Mouse (Mus musculus): ENCODE measurements around the gene Zfp882.

- TF ChIP-seq TCF3 (IDR thresholded peaks at IDR 0.05; ENCODE audit: insufficient read length, low read depth), result no peak
- TF ChIP-seq POLR2AphosphoS2 (IDR thresholded peaks at IDR 0.05; ENCODE audit: insufficient read length, low read depth), result no peak
- no peak for TF ChIP-seq POLR2A (IDR thresholded peaks at IDR 0.05; ENCODE audit: insufficient read length, low read depth)
- no peak for TF ChIP-seq MYOD1 (IDR thresholded peaks at IDR 0.05; ENCODE audit: control insufficient read depth in 1 of 3, insufficient read length in 2 of 3, low read depth in 2 of 3)
- no peak for TF ChIP-seq SRF (IDR thresholded peaks at IDR 0.05; ENCODE audit: control insufficient read depth, insufficient read length, low read depth)
- no peak for TF ChIP-seq CEBPB (IDR thresholded peaks at IDR 0.05; ENCODE audit: insufficient read depth, poor library complexity, severe bottlenecking)
- no peak for TF ChIP-seq TCF12 (IDR thresholded peaks at IDR 0.05; ENCODE audit: insufficient read depth, poor library complexity, severe bottlenecking)
- no peak for TF ChIP-seq MAX (IDR thresholded peaks at IDR 0.05; ENCODE audit: low read depth)
- no peak for TF ChIP-seq E2F4 (IDR thresholded peaks at IDR 0.05; ENCODE audit: insufficient read depth)
- no peak for TF ChIP-seq USF1 (IDR thresholded peaks at IDR 0.05; ENCODE audit: low read depth)
- no peak for TF ChIP-seq REST (IDR thresholded peaks at IDR 0.05; ENCODE audit: insufficient read depth, insufficient read length)
- TF ChIP-seq MYOG (IDR thresholded peaks at IDR 0.05; ENCODE audit: control insufficient read depth in 1 of 3, insufficient read depth in 1 of 3, insufficient read length in 2 of 3, low read depth in 2 of 3), result no peak
These were observed 52.1 kb downstream of the Zfp882 start for GRCm38 (mm10) chr8:71960483-71960882.
